ENCODE assay signal across 13 mouse cellular contexts in genomic region chr8:12324991-12325601, GRCm38 (mm10). TPM values are rescaled to one million over a fixed set of nuclear protein-coding genes. Genes with fewer than 3 reads are reported as not detected.
DNase-seq lines count a peak whose midpoint lies in the region; ATAC-seq lines count a peak whose summit lies in the region.
"Had no signal": no experiment of that assay in that cellular context is flagged by ENCODE, and none has a peak within 500 bp of the region (broad histone marks: within the 10 kb centered on the region; RNA-seq: fewer than 3 reads in every experiment).

No protein-coding gene starts in this region.

- no peaks in the 10 kb centered on the region for H3K9me3 ChIP-seq in heart, embryonic 12.5 days (replicated peaks)
- H3K9me3 ChIP-seq in embryonic facial prominence, embryonic 11.5 days (replicated peaks; ENCODE audit: control insufficient read depth, low read length), result no peaks in the 10 kb centered on the region
- no peaks in the 10 kb centered on the region for H3K9me3 ChIP-seq in hindbrain, embryonic 14.5 days (ENCODE audit: control insufficient read depth, low read length)
- no peaks in the 10 kb centered on the region for H3K9me3 ChIP-seq in neural tube, embryonic 11.5 days (ENCODE audit: control insufficient read depth, low read length)

- H3K27ac ChIP-seq in heart, embryonic 12.5 days (ENCODE audit: poor library complexity, severe bottlenecking), result no peak overlapping the region
- no peak overlapping the region for H3K27ac ChIP-seq in embryonic facial prominence, embryonic 11.5 days (replicated peaks; ENCODE audit: low read depth, low read length)
- peak overlapping the region; percentile 4; the same call in 1 of the 2 replicates for H3K27ac ChIP-seq in hindbrain, embryonic 14.5 days
- no peak overlapping the region for H3K27ac ChIP-seq in neural tube, embryonic 11.5 days (ENCODE audit: low read depth, low read length)
- H3K27ac ChIP-seq: macrophage had no signal

- ATAC-seq in heart, embryonic 12.5 days (ENCODE audit: insufficient number of reproducible peaks, low FRiP score), result no peak
- ATAC-seq in embryonic facial prominence, embryonic 11.5 days (replicated peaks; ENCODE audit: insufficient number of reproducible peaks, low FRiP score, low TSS enrichment, low read depth), result no peak
- ATAC-seq in hindbrain, embryonic 14.5 days (ENCODE audit: low FRiP score), result no peak
- no peak; the same call in 1 of the 2 replicates for ATAC-seq in neural tube, embryonic 11.5 days (ENCODE audit: insufficient read depth, low FRiP score, low TSS enrichment)
- no peak for ATAC-seq in inflammation-experienced regulatory T-cells, adult 6 months

- H3K4me3 ChIP-seq in heart, embryonic 12.5 days, result no peak overlapping the region
- no peak overlapping the region for H3K4me3 ChIP-seq in embryonic facial prominence, embryonic 11.5 days (ENCODE audit: low read depth, low read length)
- peak overlapping the region; percentile 6 for H3K4me3 ChIP-seq in hindbrain, embryonic 14.5 days (replicated peaks; ENCODE audit: low read length)
- no peak overlapping the region for H3K4me3 ChIP-seq in neural tube, embryonic 11.5 days (ENCODE audit: low read depth, low read length)

- H3K27me3 ChIP-seq in heart, embryonic 12.5 days (replicated peaks), result peaks cover 59% of the 10 kb centered on the region
- H3K27me3 ChIP-seq in embryonic facial prominence, embryonic 11.5 days (ENCODE audit: control insufficient read depth, insufficient read depth, low read length), result peaks cover 8% of the 10 kb centered on the region
- H3K27me3 ChIP-seq in hindbrain, embryonic 14.5 days (ENCODE audit: control insufficient read depth, insufficient read depth, low read length), result peaks cover 54% of the 10 kb centered on the region
- H3K27me3 ChIP-seq in neural tube, embryonic 11.5 days (ENCODE audit: control insufficient read depth, insufficient read depth, low read length), result peaks cover 7% of the 10 kb centered on the region; the same call in 1 of the 2 replicates

- no peak overlapping the region for H3K9ac ChIP-seq in heart, embryonic 12.5 days
- no peak overlapping the region for H3K9ac ChIP-seq in embryonic facial prominence, embryonic 11.5 days (replicated peaks; ENCODE audit: low read length)
- H3K9ac ChIP-seq in hindbrain, embryonic 14.5 days, result 0 out of 2 replicates have a peak overlapping the region, but pooled peaks have one; percentile 21
- H3K9ac ChIP-seq in neural tube, embryonic 11.5 days (ENCODE audit: low read length), result no peak overlapping the region

- DNase-seq in heart, adult 8-10 months (ENCODE audit: low spot score), result no peak
- peak; percentile 42 for DNase-seq in embryonic facial prominence, embryonic 11.5 days (ENCODE audit: low spot score)
- DNase-seq in hindbrain, embryonic 14.5 days (ENCODE audit: low spot score), result no peak
- peak; percentile 44 for DNase-seq in neural tube, embryonic 11.5 days (ENCODE audit: low spot score)
- DNase-seq in thymus, postnatal 4 days, result no peak
- DNase-seq in kidney, postnatal 4 days, result no peak
- DNase-seq: cerebellum, adult 11 months; heart, adult 18-20 months; kidney, postnatal 25 days; liver had no signal

- H3K4me1 ChIP-seq in heart, embryonic 12.5 days (replicated peaks), result peaks cover 38% of the 10 kb centered on the region
- H3K4me1 ChIP-seq in embryonic facial prominence, embryonic 11.5 days (ENCODE audit: control insufficient read depth, insufficient read depth, low read length), result peaks cover 5% of the 10 kb centered on the region; the same call in 1 of the 2 replicates
- peaks cover 42% of the 10 kb centered on the region for H3K4me1 ChIP-seq in hindbrain, embryonic 14.5 days (replicated peaks; ENCODE audit: control insufficient read depth, insufficient read depth, low read length)
- peaks cover 20% of the 10 kb centered on the region for H3K4me1 ChIP-seq in neural tube, embryonic 11.5 days (ENCODE audit: control insufficient read depth, insufficient read depth, low read length)

- H3K36me3 ChIP-seq in heart, embryonic 12.5 days, result no peaks in the 10 kb centered on the region
- H3K36me3 ChIP-seq in embryonic facial prominence, embryonic 11.5 days (replicated peaks; ENCODE audit: control insufficient read depth, insufficient read depth, low read depth, low read length), result no peaks in the 10 kb centered on the region
- no peaks in the 10 kb centered on the region for H3K36me3 ChIP-seq in hindbrain, embryonic 14.5 days (replicated peaks; ENCODE audit: control insufficient read depth, insufficient read depth)
- no peaks in the 10 kb centered on the region for H3K36me3 ChIP-seq in neural tube, embryonic 11.5 days (ENCODE audit: control insufficient read depth, insufficient read depth, low read length)

- H3K4me2 ChIP-seq in heart, embryonic 12.5 days, result peak overlapping the region; percentile 32
- no peak overlapping the region for H3K4me2 ChIP-seq in embryonic facial prominence, embryonic 11.5 days (ENCODE audit: low read depth, low read length)
- H3K4me2 ChIP-seq in hindbrain, embryonic 14.5 days (replicated peaks), result peak overlapping the region; percentile 16
- H3K4me2 ChIP-seq in neural tube, embryonic 11.5 days (ENCODE audit: low read depth), result no peak overlapping the region

- 12% methylated on average over 16 of the region's 16 CpGs for WGBS in heart, embryonic 12.5 days
- WGBS in embryonic facial prominence, embryonic 11.5 days, result 16% methylated on average over 16 of the region's 16 CpGs
- 14% methylated on average over 16 of the region's 16 CpGs for WGBS in hindbrain, embryonic 14.5 days
- WGBS in neural tube, embryonic 11.5 days, result 22% methylated on average over 16 of the region's 16 CpGs

RNA-seq across cellular contexts. Expression of gene A230072I06Rik, which starts 46.5 kb away (rescaled TPM):
- not detected in 2 replicates for polyA plus RNA-seq in heart, embryonic 12.5 days (2016; fragmentation: Nextera tagmentation; extraction: Ambion mirVana)
- not detected for total RNA-seq in heart, adult 8-10 months (2022)
- not detected in 2 replicates for polyA plus RNA-seq in embryonic facial prominence, embryonic 11.5 days (2014; fragmentation: Nextera tagmentation; extraction: Ambion mirVana)
- polyA plus RNA-seq in hindbrain, embryonic 14.5 days (2014; fragmentation: Nextera tagmentation; extraction: Ambion mirVana), result not detected in 2 replicates
- not detected in 2 replicates for polyA plus RNA-seq in neural tube, embryonic 11.5 days (2014; fragmentation: Nextera tagmentation; extraction: Ambion mirVana)
- not detected for polyA plus RNA-seq in inflammation-experienced regulatory T-cells, adult 6 months (2017; shearing (Covaris generic))
- total RNA-seq: heart, adult 18-20 months had no signal
- polyA plus RNA-seq: macrophage had no signal

Comparison
In these comparisons a context has a peak if more than half of its experiments do, and no peak if none do; other contexts are left out.
1. H3K4me2 ChIP-seq: peak in heart, embryonic 12.5 days (single experiment) and hindbrain, embryonic 14.5 days (single experiment); none in embryonic facial prominence, embryonic 11.5 days (single experiment) and neural tube, embryonic 11.5 days (single experiment).
2. DNase-seq: peak in embryonic facial prominence, embryonic 11.5 days (single experiment) and neural tube, embryonic 11.5 days (single experiment); none in heart, adult 8-10 months (single experiment), hindbrain, embryonic 14.5 days (single experiment), thymus, postnatal 4 days (single experiment) and kidney, postnatal 4 days (0 of 2).